Mouse (Mus musculus) heart, embryonic 16.5 days (tissue): ENCODE measurements around the gene Bok. TPM values are rescaled to one million over a fixed set of nuclear protein-coding genes. Genes with fewer than 3 reads are reported as not detected.

ENCODE experiments used
- ATAC-seq: fragments of 200-750 bp; cut with Nextera tagmentation; replicated peaks from 2 replicates; pipeline ENCODE4 v1.8.0; 2017; ENCODE audit warnings: moderate number of reproducible peaks; ENCODE audit not compliant: insufficient read depth, low FRiP score; ENCODE audit errors: extremely low read depth
- H3K27ac ChIP-seq: fragments of 300-500 bp; sonication (generic); 2 replicates; pipeline ENCODE4 v1.5.1; 2014; ENCODE audit warnings: mild to moderate bottlenecking, low read length, control low read depth, moderate library complexity
- H3K27me3 ChIP-seq: fragments of 300-500 bp; sonication (generic); 2 replicates; pipeline ENCODE4 v1.6.1; 2014; ENCODE audit warnings: low read length, mixed read lengths; ENCODE audit not compliant: control insufficient read depth, insufficient read depth
- H3K36me3 ChIP-seq: fragments of 300-500 bp; sonication (generic); 2 replicates; pipeline ENCODE4 v1.6.1; 2014; ENCODE audit not compliant: control insufficient read depth, insufficient read depth
- H3K4me1 ChIP-seq: fragments of 300-500 bp; sonication (generic); 2 replicates; pipeline ENCODE4 v1.6.1; 2014; ENCODE audit warnings: low read length, mixed read lengths; ENCODE audit not compliant: control insufficient read depth, insufficient read depth
- H3K4me2 ChIP-seq: fragments of 300-500 bp; sonication (generic); 2 replicates; pipeline ENCODE4 v1.6.1; 2014; ENCODE audit warnings: low read depth, mild to moderate bottlenecking, control low read depth, low read length
- H3K4me3 ChIP-seq: fragments of 300-500 bp; sonication (generic); 2 replicates; pipeline ENCODE4 v1.5.1; 2014; ENCODE audit warnings: mild to moderate bottlenecking, control low read depth, low read length
- H3K9ac ChIP-seq: fragments of 300-500 bp; sonication (generic); 2 replicates; pipeline ENCODE4 v1.6.1; 2014; ENCODE audit warnings: low read length, control low read depth
- H3K9me3 ChIP-seq: fragments of 300-500 bp; sonication (generic); replicated peaks from 2 replicates; pipeline ENCODE4 v1.6.1; 2016; ENCODE audit warnings: low read length; ENCODE audit not compliant: control insufficient read depth
- WGBS: fragments of 180-500 bp; shearing (Covaris S2); extraction: QIAGEN DNeasy Blood & Tissue Kit; methylation state at CpG from one replicate; pipeline ENCODE4 v1.1.7; 2014; 5-methylcytosine and 5-hydroxymethylcytosine counted together
- polyA plus RNA-seq: library from polyadenylated mRNA; unstranded; fragments of >200 nt; fragmentation: Nextera tagmentation; extraction: Ambion mirVana; gene quantifications from 2 replicates; pipeline ENCODE4 v1.2.1, GENCODE M21; 2015

Bok gene
- polyA plus RNA-seq, 1 experiment from 2014 or later: 41.4 TPM

DNA sequence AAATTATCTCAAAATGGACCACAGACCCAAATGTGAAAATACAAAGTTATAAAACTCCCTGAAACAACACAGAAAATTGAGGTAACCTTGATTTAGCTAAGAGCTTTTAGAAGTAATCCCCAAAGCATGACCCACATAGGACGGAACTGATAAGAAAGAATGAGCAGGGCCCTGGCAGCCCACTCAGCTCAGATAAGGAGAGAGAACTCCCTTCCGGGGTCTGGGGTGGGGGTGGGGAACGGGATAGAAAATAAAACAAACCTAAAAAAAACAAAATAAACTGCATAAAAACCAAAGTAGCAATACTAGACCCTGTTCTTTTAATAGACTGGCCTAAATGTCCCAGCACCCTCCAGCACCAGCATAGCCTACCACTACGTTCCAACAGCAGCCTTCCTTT, 56.5 kb downstream of the Bok start:
- no peak overlapping the region for H3K4me3 ChIP-seq
- H3K36me3 ChIP-seq: no peaks in the 10 kb centered on the region
- H3K27me3 ChIP-seq: no peaks in the 10 kb centered on the region
- no peak for ATAC-seq
- WGBS: 19% methylated on average over 4 of the region's 4 CpGs
- no peak overlapping the region for H3K9ac ChIP-seq
- peak overlapping the region; percentile 30 for H3K27ac ChIP-seq
- H3K9me3 ChIP-seq: no peaks in the 10 kb centered on the region
- H3K4me1 ChIP-seq: peaks cover 15% of the 10 kb centered on the region
- peak overlapping the region; percentile 29 for H3K4me2 ChIP-seq

DNA sequence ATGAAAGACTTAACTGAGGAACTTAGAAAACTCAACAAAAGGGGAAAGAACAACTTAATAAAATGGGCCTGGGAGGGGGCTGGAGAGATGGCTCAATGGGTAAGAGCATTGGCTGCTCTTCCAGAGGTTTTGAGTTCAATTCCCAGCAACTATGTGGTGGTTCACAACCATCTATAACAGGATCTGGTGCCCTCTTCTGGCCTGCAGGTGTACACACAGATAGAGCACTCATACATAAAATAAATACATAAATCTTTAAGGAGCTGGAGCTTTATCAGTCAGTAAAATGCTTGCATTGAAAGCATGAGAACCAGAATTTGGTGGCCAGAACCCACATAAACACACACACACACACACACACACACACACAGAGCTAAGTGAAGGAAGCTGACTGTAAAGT, 57.5 kb downstream of the Bok start:
- Histone ChIP-seq H3K9me3 (no peaks in the 10 kb centered on the region), H3K4me1 (peaks cover 15% of the 10 kb centered on the region), H3K4me3 (no peak overlapping the region), H3K36me3 (no peaks in the 10 kb centered on the region), H3K27me3 (no peaks in the 10 kb centered on the region), H3K27ac (no peak overlapping the region), H3K9ac (no peak overlapping the region), H3K4me2 (no peak overlapping the region)
- ATAC-seq: no peak

Other genes starting within 250 kb of the Bok start
- 116 and 129 TPM in 2 replicates for gene Hdlbp, start 206.8 kb upstream of the Bok start, polyA plus RNA-seq
- 3.8 and 4.5 TPM in 2 replicates for gene Farp2, start 173.6 kb upstream of the Bok start, polyA plus RNA-seq
- gene Stk25, start 27.0 kb upstream of the Bok start, polyA plus RNA-seq: 150 and 158 TPM in 2 replicates
- 54.8 and 61.8 TPM in 2 replicates for gene Atg4b, start 65.8 kb downstream of the Bok start, polyA plus RNA-seq
- 54.3 and 54.4 TPM in 2 replicates for gene Thap4, start 69.2 kb downstream of the Bok start, polyA plus RNA-seq
- 154 and 172 TPM in 2 replicates for gene Dtymk, start 116.3 kb downstream of the Bok start, polyA plus RNA-seq
- gene Ing5, start 118.3 kb downstream of the Bok start, polyA plus RNA-seq: 13.0 and 13.4 TPM in 2 replicates
- gene D2hgdh, start 139.2 kb downstream of the Bok start, polyA plus RNA-seq: 17.9 and 18.5 TPM in 2 replicates
- gene Gal3st2, start 175.6 kb downstream of the Bok start, polyA plus RNA-seq: 0.14 TPM in 1 of 2 replicates, not detected in the other
- gene Gal3st2b, start 232.7 kb downstream of the Bok start, polyA plus RNA-seq: 0.14 and 0.18 TPM in 2 replicates